Mouse (Mus musculus): ENCODE measurements around the gene 4930518I15Rik.

DNA sequence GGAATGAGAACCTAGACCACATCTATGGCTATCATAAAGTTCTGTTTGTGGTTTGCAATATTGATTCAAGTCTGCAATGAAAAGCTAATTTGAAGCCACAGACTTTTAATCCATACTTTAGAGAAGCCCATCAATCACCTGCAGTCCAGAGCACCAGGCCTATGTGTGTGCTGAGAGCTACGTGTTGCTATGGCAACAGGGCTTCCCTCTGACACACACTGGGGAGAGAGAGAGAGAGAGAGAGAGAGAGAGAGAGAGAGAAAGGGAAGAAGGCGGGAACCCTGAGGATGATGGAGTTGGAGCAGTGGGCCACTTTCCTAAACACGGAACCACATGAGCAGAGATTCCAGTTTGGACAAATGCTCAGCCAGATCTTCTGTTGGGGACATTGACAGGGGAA is 34.5 kb upstream of the 4930518I15Rik start:
- TF ChIP-seq CTCF (IDR thresholded peaks at IDR 0.05; ENCODE audit: insufficient read depth, low read depth, low read length) (no peak), POLR2A (IDR thresholded peaks at IDR 0.05; ENCODE audit: insufficient read depth, low read depth, low read length) (no peak)

Measured in olfactory bulb, adult 2 months (tissue).